11 mouse cellular contexts compared by ENCODE assay signal in genomic region chr5:73265460-73265859, GRCm38 (mm10). TPM values are rescaled to one million over a fixed set of nuclear protein-coding genes. Genes with fewer than 3 reads are reported as not detected.
DNase-seq lines count a peak whose midpoint lies in the region; ATAC-seq and TF ChIP-seq lines count a peak whose summit lies in the region.
"Had no signal": no experiment of that assay in that cellular context is flagged by ENCODE, and none has a peak within 500 bp of the region (broad histone marks: within the 10 kb centered on the region; RNA-seq: fewer than 3 reads in every experiment).

No protein-coding gene starts in this region.

- no peak for ATAC-seq in heart, embryonic 12.5 days (ENCODE audit: insufficient number of reproducible peaks, low FRiP score)
- ATAC-seq in neural tube, embryonic 15.5 days (ENCODE audit: low FRiP score), result no peak

- H3K4me3 ChIP-seq in heart, embryonic 12.5 days, result no peak overlapping the region
- H3K4me3 ChIP-seq in neural tube, embryonic 15.5 days (replicated peaks), result no peak overlapping the region
- H3K4me3 ChIP-seq in left cerebral cortex, adult 2 months, result no peak overlapping the region
- H3K4me3 ChIP-seq: liver, embryonic 13.5 days; neural tube, embryonic 13.5 days had no signal

- no peaks in the 10 kb centered on the region for H3K36me3 ChIP-seq in heart, embryonic 12.5 days
- no peaks in the 10 kb centered on the region for H3K36me3 ChIP-seq in neural tube, embryonic 15.5 days
- H3K36me3 ChIP-seq: liver, embryonic 13.5 days; neural tube, embryonic 13.5 days had no signal

- 0 out of 2 replicates have a peak, but pooled peaks cover 12% of the 10 kb centered on the region for H3K4me1 ChIP-seq in heart, embryonic 12.5 days (replicated peaks)
- no peaks in the 10 kb centered on the region for H3K4me1 ChIP-seq in neural tube, embryonic 15.5 days
- H3K4me1 ChIP-seq: liver, embryonic 13.5 days; neural tube, embryonic 13.5 days had no signal

- peaks cover 6% of the 10 kb centered on the region; the same call in 1 of the 2 replicates for H3K9me3 ChIP-seq in heart, embryonic 12.5 days (replicated peaks)
- no peaks in the 10 kb centered on the region for H3K9me3 ChIP-seq in neural tube, embryonic 15.5 days (replicated peaks)
- H3K9me3 ChIP-seq: liver, embryonic 13.5 days; neural tube, embryonic 13.5 days had no signal

- DNase-seq in heart, postnatal 10 days, result no peak
- DNase-seq in CD4-positive helper T cell, adult 2 months (ENCODE audit: low read depth, low spot score), result peak; percentile 88
- peak; percentile 30 to 52 for DNase-seq in gastrocnemius, adult 8-10 months (ENCODE audit: low spot score in 2 of 2)
- peak; percentile 74 to 76 for DNase-seq in natural killer cell, adult 2 months (ENCODE audit: low spot score in 2 of 2)
- no peak for DNase-seq in left cerebral cortex, adult 2 months (ENCODE audit: extremely low spot score in 1 of 2, low spot score in 2 of 2)
- DNase-seq in ovary, postnatal 36 days (ENCODE audit: low spot score), result no peak
- DNase-seq: kidney, adult 18-20 months; liver, embryonic 13.5 days had no signal

- intact Hi-C loops in heart, postnatal 10 days (cut with DNase I), result no loop called here
- intact Hi-C loops in left cerebral cortex, adult 2 months (cut with DNase I), result no loop called here

- no peak overlapping the region for H3K9ac ChIP-seq in heart, embryonic 12.5 days
- H3K9ac ChIP-seq in neural tube, embryonic 15.5 days (replicated peaks), result no peak overlapping the region
- H3K9ac ChIP-seq: liver, embryonic 13.5 days; neural tube, embryonic 13.5 days had no signal

- 26% methylated on average over 5 of the region's 5 CpGs for WGBS in heart, embryonic 12.5 days
- WGBS in neural tube, embryonic 15.5 days, result 62% methylated on average over 5 of the region's 5 CpGs

- H3K4me2 ChIP-seq in heart, embryonic 12.5 days, result no peak overlapping the region
- H3K4me2 ChIP-seq in neural tube, embryonic 15.5 days, result no peak overlapping the region
- H3K4me2 ChIP-seq: liver, embryonic 13.5 days; neural tube, embryonic 13.5 days had no signal

- H3K27me3 ChIP-seq in heart, embryonic 12.5 days (replicated peaks), result no peaks in the 10 kb centered on the region
- no peaks in the 10 kb centered on the region for H3K27me3 ChIP-seq in neural tube, embryonic 15.5 days (replicated peaks)
- H3K27me3 ChIP-seq: liver, embryonic 13.5 days; neural tube, embryonic 13.5 days had no signal

- peak overlapping the region; percentile 22; the same call in 1 of the 2 replicates for H3K27ac ChIP-seq in heart, embryonic 12.5 days (ENCODE audit: poor library complexity, severe bottlenecking)
- no peak overlapping the region for H3K27ac ChIP-seq in neural tube, embryonic 15.5 days (replicated peaks)
- no peak overlapping the region for H3K27ac ChIP-seq in left cerebral cortex, adult 2 months
- H3K27ac ChIP-seq: liver, embryonic 13.5 days; neural tube, embryonic 13.5 days had no signal

- no peak for TF ChIP-seq CTCF in left cerebral cortex, adult 2 months (IDR thresholded peaks at IDR 0.05)

RNA-seq across cellular contexts. Expression of gene Fryl, which starts 9.0 kb away (rescaled TPM):
- 38.7 and 40.2 TPM in 2 replicates for polyA plus RNA-seq in heart, embryonic 12.5 days (2016; fragmentation: Nextera tagmentation; extraction: Ambion mirVana)
- total RNA-seq in heart, postnatal 10 days (2021), result 10 to 100 TPM; 47.4 to 51.3 TPM
- 10 to 100 TPM; 17.8 to 22.5 (median 18.8) TPM for total RNA-seq in gastrocnemius, adult 8-10 months (2022)
- 37.0 and 37.8 TPM in 2 replicates for polyA plus RNA-seq in neural tube, embryonic 15.5 days (2015; fragmentation: Nextera tagmentation; extraction: Ambion mirVana)
- total RNA-seq in left cerebral cortex, adult 2 months (2021), result 10 to 100 TPM; 62.7 to 81.6 TPM

RNA-seq across cellular contexts. Expression of gene Ociad1, which starts 27.1 kb away (rescaled TPM):
- polyA plus RNA-seq in heart, embryonic 12.5 days (2016; fragmentation: Nextera tagmentation; extraction: Ambion mirVana), result 212 and 230 TPM in 2 replicates
- total RNA-seq in heart, postnatal 10 days (2021), result 100 to 1,000 TPM; 264 TPM
- total RNA-seq in gastrocnemius, adult 8-10 months (2022), result 100 to 1,000 TPM; 134 to 158 (median 146) TPM
- polyA plus RNA-seq in neural tube, embryonic 15.5 days (2015; fragmentation: Nextera tagmentation; extraction: Ambion mirVana), result 376 and 411 TPM in 2 replicates
- total RNA-seq in left cerebral cortex, adult 2 months (2021), result 100 to 1,000 TPM; 450 to 470 TPM

Comparison
In these comparisons a context has a peak if more than half of its experiments do, and no peak if none do; other contexts are left out.
1. DNase-seq: peak in CD4-positive helper T cell, adult 2 months (single experiment), gastrocnemius, adult 8-10 months (2 of 2) and natural killer cell, adult 2 months (2 of 2); none in heart, postnatal 10 days (0 of 2), left cerebral cortex, adult 2 months (0 of 2) and ovary, postnatal 36 days (single experiment).